Mouse (Mus musculus): ENCODE results near the gene Nle1.

Gene Nle1

DNA sequence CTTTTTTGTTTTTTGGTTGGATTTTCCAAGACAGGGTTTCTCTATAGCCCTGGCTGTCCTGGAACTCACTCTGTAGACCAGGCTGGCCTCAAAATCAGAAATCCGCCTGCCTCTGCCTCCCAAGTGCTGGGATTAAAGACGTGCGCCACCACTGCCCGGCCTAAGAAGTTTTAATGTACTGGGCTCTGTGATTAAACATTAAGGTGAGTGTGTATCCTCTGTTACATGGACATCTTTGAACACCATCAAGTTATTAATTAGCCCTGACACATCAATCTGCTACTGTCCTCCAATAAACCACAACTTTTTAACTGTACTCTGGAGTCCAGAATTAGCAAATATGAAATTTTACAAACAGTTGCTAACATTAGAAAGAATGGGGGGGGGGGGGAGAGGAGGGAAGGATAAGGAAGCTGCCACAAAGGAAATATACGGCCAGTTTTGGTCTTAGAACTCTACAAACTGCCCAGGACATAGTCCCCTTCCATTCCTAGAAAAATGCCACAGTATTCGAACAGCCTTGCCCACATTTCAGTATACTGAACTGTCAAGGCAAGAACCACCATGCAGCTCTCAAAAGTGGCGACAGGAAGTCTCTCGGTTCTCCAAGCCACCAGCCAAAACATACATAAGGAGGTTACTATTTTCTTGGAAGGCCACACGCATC is 38.6 kb downstream of the Nle1 start:
- no peak for DNase-seq (ENCODE audit: low spot score in 2 of 2)

DNA sequence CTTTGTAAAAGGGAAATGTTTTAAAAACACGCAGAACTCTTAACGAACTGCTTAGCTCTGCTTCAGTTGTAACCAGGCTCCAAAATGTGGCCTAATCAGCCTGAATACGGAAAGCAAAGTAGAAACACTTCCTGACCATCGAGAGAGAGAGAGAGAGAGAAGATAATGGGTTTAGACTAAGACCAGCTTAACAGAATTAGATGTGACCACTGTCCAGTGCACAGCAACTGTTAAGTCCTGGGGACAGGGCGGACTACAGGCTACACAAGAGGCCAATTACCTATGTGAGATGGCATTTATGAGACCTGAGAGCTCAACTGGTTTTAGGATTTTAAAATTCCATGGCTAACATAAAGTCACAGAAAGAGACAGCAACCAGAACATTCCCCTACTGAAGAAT is 40.3 kb downstream of the Nle1 start:
- no peak for DNase-seq (ENCODE audit: low spot score in 2 of 2)

DNA sequence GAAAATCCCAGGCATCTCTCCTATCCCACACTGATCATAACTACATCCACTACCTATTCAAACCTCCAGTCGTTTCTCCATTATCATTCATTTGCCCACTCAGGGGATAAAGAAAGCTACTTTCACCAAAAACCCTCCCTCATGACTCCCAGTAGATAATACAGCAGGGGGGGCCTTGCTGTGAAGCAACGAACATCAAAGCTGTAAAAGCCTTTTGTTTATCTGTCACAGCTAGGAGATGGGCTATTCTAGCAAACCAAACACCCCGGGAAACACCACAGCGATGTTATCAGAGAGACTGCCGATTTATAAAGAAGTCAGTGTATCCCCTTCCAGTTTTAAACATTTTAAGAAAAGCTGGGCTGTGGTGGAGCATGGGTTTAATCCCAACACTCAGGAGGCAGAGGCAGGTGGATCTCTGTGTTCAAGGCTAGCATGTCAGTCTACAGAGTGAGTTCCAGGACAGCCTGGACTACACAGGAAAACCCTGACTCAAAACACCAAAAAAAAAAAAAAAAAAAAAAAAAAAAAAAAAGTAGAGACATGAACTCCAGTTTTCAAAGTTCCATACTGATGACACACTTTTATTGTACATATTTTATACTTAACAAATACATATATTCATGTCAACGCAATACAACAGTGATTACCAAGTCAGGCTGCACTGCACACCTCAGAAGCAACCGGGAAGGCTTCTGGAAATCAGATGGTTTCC is 41.2 kb downstream of the Nle1 start:
- no peak for DNase-seq (ENCODE audit: low spot score in 2 of 2)

DNA sequence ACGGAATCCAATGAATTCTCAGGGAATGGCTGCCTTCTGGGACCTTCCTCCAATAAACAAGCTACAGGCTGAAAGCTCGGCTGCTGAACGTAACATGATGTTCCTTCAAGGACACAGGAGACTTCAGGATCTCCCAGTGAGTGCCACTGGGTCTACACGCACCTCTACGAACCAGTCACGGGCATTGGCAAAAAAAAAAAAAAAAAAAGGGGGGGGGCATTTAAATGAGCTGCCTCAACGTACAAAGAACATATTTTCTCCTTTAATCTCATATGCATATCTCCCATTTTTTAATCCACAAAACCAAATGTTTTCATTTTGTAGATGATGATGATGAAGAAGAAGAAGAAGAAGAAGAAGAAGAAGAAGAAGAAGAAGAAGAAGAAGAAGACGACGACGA is 42.3 kb downstream of the Nle1 start:
- no peak for DNase-seq (ENCODE audit: low spot score in 2 of 2)

DNA sequence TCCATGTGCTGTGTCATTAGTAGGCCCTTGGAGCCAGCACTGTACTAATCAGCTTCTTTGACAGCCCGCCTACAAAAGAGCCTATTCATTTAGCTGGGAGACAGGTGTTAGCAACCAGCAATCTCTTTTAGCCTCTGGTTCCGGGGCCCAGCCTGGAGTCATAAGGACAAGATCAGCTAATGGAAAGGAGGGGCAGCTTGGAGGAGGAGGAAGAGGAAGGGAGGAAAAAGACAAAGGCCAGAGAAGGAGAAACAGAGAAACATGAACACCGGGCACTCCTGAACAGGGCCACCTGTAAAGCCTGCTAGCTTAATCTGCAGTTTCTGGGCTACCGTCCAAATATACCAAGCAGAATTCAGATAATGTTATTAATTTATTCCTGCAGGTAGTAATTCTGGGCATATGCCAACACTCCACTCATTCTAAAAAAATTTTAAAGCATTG is 44.7 kb downstream of the Nle1 start:
- DNase-seq (ENCODE audit: low spot score in 2 of 2) = no peak

DNA sequence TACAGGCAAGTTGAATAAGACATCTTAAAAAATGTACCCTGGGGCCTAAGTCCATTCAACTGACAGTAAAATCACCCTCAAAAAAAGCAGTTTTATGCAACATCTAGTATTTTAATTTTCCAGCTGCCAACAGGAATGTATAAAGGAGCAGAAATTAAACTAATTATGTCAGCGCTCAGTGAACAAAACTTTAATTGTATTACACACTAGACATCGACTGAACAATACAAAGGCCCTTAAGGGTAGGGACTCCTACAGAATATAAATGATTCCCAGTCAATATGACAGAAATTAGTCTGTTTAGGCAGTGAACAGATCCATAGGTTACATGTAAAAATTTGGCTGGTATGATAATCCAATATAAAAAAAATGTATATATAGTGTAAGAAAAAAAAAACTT is 45.2 kb downstream of the Nle1 start:
- no peak for DNase-seq (ENCODE audit: low spot score in 2 of 2)

DNA sequence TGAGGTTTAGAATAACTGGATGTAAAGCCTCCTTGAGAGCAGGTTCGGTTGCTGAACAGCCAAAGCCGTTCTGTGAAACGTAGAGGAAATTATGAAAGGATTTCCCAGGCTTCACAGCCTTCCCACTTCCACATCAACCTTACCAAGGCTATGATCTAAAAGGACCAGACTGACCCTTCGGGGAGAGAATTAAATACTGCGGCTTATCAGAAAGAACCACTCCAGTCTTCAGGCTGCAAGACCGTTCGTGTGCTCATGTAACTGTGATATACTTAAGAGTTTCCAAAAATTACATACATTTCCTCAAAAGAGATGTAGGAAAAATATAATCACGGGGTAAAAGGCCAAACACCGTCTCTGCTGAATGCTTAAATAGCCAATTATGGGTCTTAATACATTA is 45.6 kb downstream of the Nle1 start:
- no peak for DNase-seq (ENCODE audit: low spot score in 2 of 2)

DNA sequence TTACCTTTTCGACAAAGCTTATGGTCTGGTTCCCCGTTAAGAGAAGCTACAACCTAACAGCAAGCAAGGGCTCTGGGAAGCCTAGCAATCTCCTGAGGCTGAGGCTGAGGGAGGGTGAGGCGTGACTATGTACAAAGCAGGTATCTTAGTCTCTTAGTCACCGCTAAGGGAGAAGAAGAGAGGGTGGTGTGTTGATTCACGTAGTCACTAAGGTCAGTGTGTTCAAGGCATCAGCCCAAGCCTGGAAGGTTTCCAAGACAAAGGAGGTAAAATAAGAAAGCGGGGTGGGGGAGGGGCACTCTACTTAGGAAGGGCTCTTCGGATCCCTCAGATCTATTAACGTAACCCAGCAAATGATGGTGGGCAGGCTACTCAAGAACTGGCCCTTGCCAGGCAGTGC is 46.7 kb downstream of the Nle1 start:
- no peak for DNase-seq (ENCODE audit: low spot score in 2 of 2)

DNA sequence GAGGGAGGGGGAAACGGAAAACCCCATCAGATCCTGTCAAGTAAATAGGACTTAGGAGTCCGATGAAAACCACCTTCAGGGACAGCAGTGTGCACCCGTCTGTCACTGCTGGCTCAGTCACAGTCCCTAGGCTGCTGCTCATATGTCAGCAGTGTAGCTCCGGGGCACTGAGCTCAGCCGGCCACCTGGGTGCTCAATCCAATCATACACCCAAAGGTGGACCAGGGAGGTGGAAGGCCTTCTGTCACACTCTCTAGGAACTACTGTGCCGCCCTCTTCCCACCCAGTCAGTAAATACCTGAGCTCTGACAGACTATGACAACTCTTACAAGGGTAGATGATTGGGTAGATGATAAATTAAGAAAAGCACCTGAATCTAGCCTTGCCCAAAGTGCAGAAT is 47.5 kb downstream of the Nle1 start:
- DNase-seq (ENCODE audit: low spot score in 2 of 2) = no peak

DNA sequence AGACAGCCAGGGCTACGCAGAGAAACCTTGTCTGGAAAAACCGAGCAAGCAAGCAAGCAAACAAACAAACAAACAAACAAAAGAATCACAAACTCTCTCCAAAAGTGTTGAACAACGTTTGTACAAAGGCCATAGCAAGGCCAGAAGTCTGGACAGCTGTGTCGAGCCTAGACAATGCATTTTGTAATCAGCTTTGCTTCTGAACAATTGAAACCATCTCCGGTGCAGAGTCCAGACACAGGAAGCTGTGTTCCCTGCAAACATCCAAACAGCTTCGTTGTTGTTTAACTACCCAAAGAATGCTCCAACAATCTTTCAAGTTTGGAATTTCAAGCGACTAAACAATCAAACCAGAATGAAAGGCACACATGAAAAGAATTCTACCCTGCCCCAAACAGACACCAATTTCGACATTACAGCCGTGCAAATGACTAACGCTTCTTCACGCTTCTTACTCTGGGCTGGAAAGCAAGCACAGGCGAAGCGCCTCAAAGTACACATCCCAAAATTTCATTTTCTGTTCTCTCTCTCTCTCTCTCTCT is 50.8 kb downstream of the Nle1 start:
- DNase-seq (ENCODE audit: low spot score in 2 of 2) = no peak

DNA sequence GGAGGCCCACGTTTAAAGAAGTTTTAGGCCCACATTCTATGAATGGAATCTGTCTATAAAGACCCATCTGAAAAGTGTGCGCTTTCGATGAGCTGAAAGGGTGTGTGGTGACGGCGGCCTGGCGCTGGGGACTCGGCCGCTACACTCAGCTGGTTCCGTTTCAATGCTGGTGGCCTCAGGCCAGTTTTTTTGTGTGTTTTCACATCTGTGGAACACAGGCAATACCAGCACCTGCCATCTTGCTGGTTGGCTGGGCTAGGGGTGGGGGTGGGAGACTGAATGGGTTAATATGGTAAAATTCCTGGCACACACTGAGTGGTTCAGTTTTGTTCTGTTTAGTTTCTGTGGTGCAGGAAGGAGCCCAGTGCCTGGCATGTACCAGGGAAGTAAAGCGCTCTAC is 52.2 kb downstream of the Nle1 start:
- DNase-seq (ENCODE audit: low spot score in 2 of 2) = no peak

DNA sequence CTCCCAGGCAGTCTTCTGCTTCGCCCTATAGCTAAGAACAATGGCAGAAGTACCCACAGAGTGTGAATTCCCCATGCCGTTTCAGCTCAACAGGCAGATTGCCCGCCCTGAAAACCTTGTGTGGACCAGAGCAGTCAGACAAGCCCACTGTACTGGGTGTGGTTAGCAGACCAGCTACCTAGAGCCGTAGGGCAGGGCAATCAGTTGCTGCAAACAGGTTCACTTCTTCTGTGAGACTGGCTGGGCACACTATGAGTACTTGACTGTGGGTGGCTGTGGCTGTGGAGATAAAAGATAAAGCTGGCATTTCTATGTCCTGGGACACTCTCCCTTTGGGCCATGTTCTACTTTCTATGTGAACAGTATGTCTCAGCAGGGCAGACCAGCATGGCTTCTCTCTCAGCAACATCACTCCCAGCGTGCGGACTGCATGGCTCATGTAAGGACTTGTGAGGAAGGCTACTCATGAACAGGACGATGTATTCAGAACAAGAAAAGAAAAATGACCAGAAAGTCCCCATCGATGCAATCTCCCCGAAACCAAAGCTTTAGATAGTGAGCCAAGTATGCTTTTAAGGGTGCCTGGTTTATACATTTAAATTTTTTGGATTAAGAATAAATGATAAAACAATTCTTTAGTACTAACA is 52.8 kb downstream of the Nle1 start:
- no peak for DNase-seq (ENCODE audit: low spot score in 2 of 2)

DNA sequence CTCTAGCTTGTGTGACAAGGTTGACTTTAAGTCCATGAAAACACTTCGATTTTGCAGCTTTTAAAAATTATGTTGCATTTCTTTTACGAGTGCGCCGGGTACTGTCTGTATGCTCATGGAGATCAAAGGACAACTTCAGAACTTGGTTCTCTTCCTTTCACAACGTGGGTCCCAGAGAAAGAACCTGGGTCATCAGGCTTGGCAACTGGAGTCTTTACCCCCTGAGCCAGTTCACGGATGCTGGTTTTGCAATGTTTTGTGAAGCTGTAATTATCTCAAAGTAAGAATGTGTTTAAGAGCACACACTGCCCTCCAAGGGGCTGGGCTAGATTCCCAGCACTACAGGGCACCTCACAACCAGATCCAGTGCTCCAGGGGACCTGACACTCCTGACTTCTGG is 54.1 kb downstream of the Nle1 start:
- DNase-seq (ENCODE audit: low spot score in 2 of 2) = no peak

DNA sequence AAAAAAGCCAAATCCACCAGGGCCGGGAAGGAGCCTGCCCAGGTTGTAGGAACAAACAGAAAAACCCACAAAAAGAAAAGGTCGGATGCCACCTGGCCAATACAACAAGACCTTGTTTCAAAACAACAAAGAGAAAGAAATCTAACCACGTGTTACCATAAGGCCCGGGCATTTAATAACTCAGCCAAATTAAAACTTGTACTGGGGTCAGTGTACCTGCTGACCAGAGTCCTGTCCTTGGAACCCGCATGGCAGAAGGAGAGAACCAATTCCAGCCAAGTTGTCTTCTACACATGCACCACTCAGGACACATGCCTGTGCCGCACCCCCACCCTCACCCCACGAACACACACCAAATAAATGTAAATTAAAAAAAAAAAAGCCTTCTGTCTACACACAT is 55.3 kb downstream of the Nle1 start:
- DNase-seq (ENCODE audit: low spot score in 2 of 2) = no peak

DNA sequence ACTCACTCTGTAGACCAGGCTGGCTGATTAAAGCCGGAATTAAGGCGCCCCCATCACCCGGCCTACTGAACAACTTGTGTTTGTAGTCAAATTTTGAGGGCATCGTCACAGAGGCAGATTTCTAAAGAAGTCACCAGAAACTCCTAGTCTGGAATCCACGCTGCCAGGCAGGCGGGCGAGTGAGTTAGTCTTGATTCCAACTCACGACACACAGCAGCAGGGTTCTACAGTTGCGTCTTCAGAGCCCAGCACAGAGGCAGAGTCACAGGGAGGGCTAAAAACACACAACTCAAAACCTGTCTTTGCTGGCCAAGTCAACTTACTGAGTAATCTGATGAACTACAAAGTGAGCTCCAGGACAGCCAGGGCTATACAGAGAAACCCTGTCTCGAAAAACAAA is 55.7 kb downstream of the Nle1 start:
- DNase-seq (ENCODE audit: low spot score in 2 of 2) = no peak

DNA sequence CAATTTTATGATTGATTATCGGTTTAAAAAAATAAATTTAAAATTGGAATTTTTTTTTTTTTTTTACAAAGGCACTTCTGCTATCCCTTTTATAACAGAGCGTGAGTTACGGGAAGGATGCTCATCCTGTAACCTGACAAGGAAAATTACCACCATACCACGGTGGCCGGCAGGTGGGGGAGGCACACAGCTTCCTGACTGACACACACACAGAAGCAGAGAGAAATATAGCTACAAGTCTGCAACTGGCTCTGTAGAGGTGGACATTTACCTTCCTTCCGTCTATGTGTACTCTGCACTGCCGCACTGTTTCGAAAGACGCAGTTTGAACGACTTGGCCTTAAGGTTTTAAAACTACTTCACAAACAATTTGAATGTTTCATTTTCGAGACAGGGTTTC is 56.1 kb downstream of the Nle1 start:
- DNase-seq (ENCODE audit: low spot score in 2 of 2) = no peak

Measured in left cerebral cortex, adult 9 months (tissue).